Mouse (Mus musculus): ENCODE data around the gene Gucy2c.

Gene Gucy2c

GRCm38 (mm10) chr6:136668266-136668986, 113.1 kb downstream of the Gucy2c start:
- no peak for DNase-seq (ENCODE audit: low read depth, low spot score)

GRCm38 (mm10) chr6:136662063-136662462, 119.5 kb downstream of the Gucy2c start:
- DNase-seq (ENCODE audit: low read depth, low spot score), result no peak

GRCm38 (mm10) chr6:136661706-136662016, 119.9 kb downstream of the Gucy2c start, which contains the start of gene Plbd1:
Gene Plbd1, minus strand, starts transcription at chr6:136661928.
- DNase-seq (ENCODE audit: low read depth, low spot score), result no peak

GRCm38 (mm10) chr6:136660831-136661705, 120.5 kb downstream of the Gucy2c start:
- DNase-seq (ENCODE audit: low read depth, low spot score), result no peak

- no peak for DNase-seq (ENCODE audit: low read depth, low spot score)
Observed at GRCm38 (mm10) chr6:136659226-136659625, 122.3 kb downstream of the Gucy2c start.

GRCm38 (mm10) chr6:136658303-136658702, 123.3 kb downstream of the Gucy2c start:
- no peak for DNase-seq (ENCODE audit: low read depth, low spot score)

- no peak for DNase-seq (ENCODE audit: low read depth, low spot score)
Observed at GRCm38 (mm10) chr6:136655786-136656185, 125.8 kb downstream of the Gucy2c start.

- DNase-seq (ENCODE audit: low read depth, low spot score), result no peak
Observed at GRCm38 (mm10) chr6:136654470-136654869, 127.1 kb downstream of the Gucy2c start.

GRCm38 (mm10) chr6:136653331-136653730, 128.2 kb downstream of the Gucy2c start:
- no peak for DNase-seq (ENCODE audit: low read depth, low spot score)

GRCm38 (mm10) chr6:136650664-136651063, 130.9 kb downstream of the Gucy2c start:
- DNase-seq (ENCODE audit: low read depth, low spot score), result no peak

- no peak for DNase-seq (ENCODE audit: low read depth, low spot score)
Observed at GRCm38 (mm10) chr6:136647455-136647861, 134.1 kb downstream of the Gucy2c start.

Measured in telencephalon, adult 2 months (tissue).